Mouse (Mus musculus) lung, postnatal 0 days (tissue): ENCODE results near the gene Prkar1a. TPM values are rescaled to one million over a fixed set of nuclear protein-coding genes. Genes with fewer than 3 reads are reported as not detected.

Source experiments
- ATAC-seq: fragments of 200-750 bp; cut with Nextera tagmentation; 2 replicates; pipeline ENCODE4 v1.8.0; 2017; ENCODE audit warnings: moderate library complexity
- DNase-seq: peaks from one replicate; pipeline ENCODE4 v3.0.0-alpha.2; 2016; ENCODE audit warnings: low spot score
- H3K27ac ChIP-seq: fragments of 300-500 bp; sonication (generic); 2 replicates; pipeline ENCODE4 v1.5.1; 2014; ENCODE audit warnings: antibody characterized with exemption, mild to moderate bottlenecking, low read length, mixed read lengths
- H3K27me3 ChIP-seq: fragments of 300-500 bp; sonication (generic); replicated peaks from 2 replicates; pipeline ENCODE4 v1.6.1; 2014; ENCODE audit warnings: low read length, mixed read lengths; ENCODE audit not compliant: insufficient read depth
- H3K36me3 ChIP-seq: fragments of 300-500 bp; sonication (generic); 2 replicates; pipeline ENCODE4 v1.6.1; 2014; ENCODE audit warnings: low read length, mixed read lengths; ENCODE audit not compliant: insufficient read depth
- H3K4me1 ChIP-seq: fragments of 300-500 bp; sonication (generic); 2 replicates; pipeline ENCODE4 v1.6.1; 2014; ENCODE audit warnings: antibody characterized with exemption, low read depth, low read length, mixed read lengths; ENCODE audit not compliant: insufficient read depth
- H3K4me2 ChIP-seq: fragments of 300-500 bp; sonication (generic); replicated peaks from 2 replicates; pipeline ENCODE4 v1.6.1; 2014; ENCODE audit warnings: low read depth, mild to moderate bottlenecking, low read length, moderate library complexity, mixed read lengths
- H3K4me3 ChIP-seq: fragments of 300-500 bp; sonication (generic); 2 replicates; pipeline ENCODE4 v1.5.1; 2014; ENCODE audit warnings: low read depth, low read length
- H3K9ac ChIP-seq: fragments of 300-500 bp; sonication (generic); replicated peaks from 2 replicates; pipeline ENCODE4 v1.6.1; 2014; ENCODE audit warnings: low read depth, mild to moderate bottlenecking
- H3K9me3 ChIP-seq: fragments of 300-500 bp; sonication (generic); 2 replicates; pipeline ENCODE4 v1.6.1; 2016; ENCODE audit warnings: low read length, mixed read lengths
- CTCF ChIP-seq: IDR thresholded peaks from 2 replicates; pipeline ENCODE4 v1.5.1; 2016; ENCODE audit warnings: antibody characterized with exemption, mild to moderate bottlenecking
- EP300 ChIP-seq: IDR thresholded peaks from 2 replicates; pipeline ENCODE4 v1.6.1; 2016; ENCODE audit warnings: antibody characterized with exemption, mild to moderate bottlenecking, control low read depth
- WGBS: fragments of 180-500 bp; shearing (Covaris S2); extraction: QIAGEN DNeasy Blood & Tissue Kit; methylation state at CpG from one replicate; pipeline ENCODE4 v1.1.7; 2014; 5-methylcytosine and 5-hydroxymethylcytosine counted together
- polyA plus RNA-seq: library from polyadenylated mRNA; unstranded; fragments of >200 nt; fragmentation: Nextera tagmentation; extraction: Ambion mirVana; gene quantifications from 2 replicates; pipeline ENCODE4 v1.2.1, GENCODE M21; 2015

Gene Prkar1a
- polyA plus RNA-seq, 1 experiment from 2014 or later: 305 TPM

GRCm38 (mm10) chr11:109698740-109699139 lies 49.5 kb downstream of the Prkar1a start:
- H3K4me3 ChIP-seq: no peak overlapping the region
- TF ChIP-seq EP300 (no peak), CTCF (no peak)
- H3K4me2 ChIP-seq: no peak overlapping the region
- H3K9me3 ChIP-seq: no peaks in the 10 kb centered on the region
- ATAC-seq: no peak
- DNase-seq: no peak
- no peaks in the 10 kb centered on the region for H3K27me3 ChIP-seq
- no peaks in the 10 kb centered on the region for H3K36me3 ChIP-seq
- WGBS: 86% methylated on average over 10 of the region's 10 CpGs
- H3K9ac ChIP-seq: no peak overlapping the region
- no peaks in the 10 kb centered on the region for H3K4me1 ChIP-seq
- H3K27ac ChIP-seq: no peak overlapping the region

DNA sequence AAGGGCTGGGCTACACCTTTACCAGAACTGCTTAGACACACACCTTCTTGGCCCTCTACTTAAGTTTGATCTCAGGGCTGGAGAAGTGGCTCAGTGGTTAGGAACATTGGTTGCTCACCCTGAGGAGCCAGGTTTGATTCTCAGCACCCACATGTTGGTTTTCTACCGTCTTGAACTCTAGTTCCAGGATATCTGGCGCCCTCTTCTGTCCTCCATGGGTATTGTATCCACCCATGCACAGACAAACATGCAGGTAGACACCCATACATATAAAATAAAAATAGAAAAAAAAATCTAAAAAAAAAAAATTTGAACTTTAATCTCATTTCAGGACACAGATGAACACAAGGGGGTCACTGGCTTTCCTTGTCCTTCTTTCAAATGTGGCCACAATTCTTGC lies 50.6 kb downstream of the Prkar1a start:
- Histone ChIP-seq H3K36me3 (no peaks in the 10 kb centered on the region), H3K4me2 (no peak overlapping the region), H3K9me3 (no peaks in the 10 kb centered on the region), H3K4me1 (no peaks in the 10 kb centered on the region), H3K27ac (no peak overlapping the region), H3K4me3 (no peak overlapping the region), H3K9ac (no peak overlapping the region), H3K27me3 (no peaks in the 10 kb centered on the region)
- 55% methylated on average over 2 of the region's 2 CpGs for WGBS
- TF ChIP-seq EP300 (no peak), CTCF (peak; percentile 16; the same call in 1 of the 2 replicates)
- ATAC-seq (no peak), DNase-seq (no peak)

DNA sequence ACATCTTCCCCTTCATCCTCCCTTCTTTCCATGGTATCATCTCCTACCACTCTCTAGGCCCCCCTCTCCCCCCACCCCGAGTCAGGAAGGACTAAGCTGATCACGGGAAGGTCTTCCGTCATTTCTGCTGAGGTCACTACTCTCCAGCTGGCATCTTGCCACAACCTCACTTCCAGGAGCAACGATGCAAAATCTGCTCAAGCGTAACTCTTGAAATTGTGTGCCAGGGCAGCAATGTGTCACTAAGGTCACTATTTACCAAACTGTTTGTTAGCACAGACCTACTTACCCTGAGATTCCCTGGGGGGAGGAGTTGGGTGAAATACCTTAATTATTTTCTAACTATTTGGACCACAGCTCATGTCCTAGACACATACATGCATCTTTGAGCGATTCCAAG lies 51.6 kb downstream of the Prkar1a start:
- Histone ChIP-seq H3K27ac (no peak overlapping the region), H3K9me3 (no peaks in the 10 kb centered on the region), H3K4me3 (no peak overlapping the region), H3K27me3 (no peaks in the 10 kb centered on the region), H3K4me2 (no peak overlapping the region), H3K9ac (no peak overlapping the region), H3K36me3 (no peaks in the 10 kb centered on the region), H3K4me1 (no peaks in the 10 kb centered on the region)
- ATAC-seq: no peak
- WGBS: 38% methylated on average over 6 of the region's 6 CpGs
- no peak for DNase-seq
- no peak for TF ChIP-seq EP300
- no peak for TF ChIP-seq CTCF

DNA sequence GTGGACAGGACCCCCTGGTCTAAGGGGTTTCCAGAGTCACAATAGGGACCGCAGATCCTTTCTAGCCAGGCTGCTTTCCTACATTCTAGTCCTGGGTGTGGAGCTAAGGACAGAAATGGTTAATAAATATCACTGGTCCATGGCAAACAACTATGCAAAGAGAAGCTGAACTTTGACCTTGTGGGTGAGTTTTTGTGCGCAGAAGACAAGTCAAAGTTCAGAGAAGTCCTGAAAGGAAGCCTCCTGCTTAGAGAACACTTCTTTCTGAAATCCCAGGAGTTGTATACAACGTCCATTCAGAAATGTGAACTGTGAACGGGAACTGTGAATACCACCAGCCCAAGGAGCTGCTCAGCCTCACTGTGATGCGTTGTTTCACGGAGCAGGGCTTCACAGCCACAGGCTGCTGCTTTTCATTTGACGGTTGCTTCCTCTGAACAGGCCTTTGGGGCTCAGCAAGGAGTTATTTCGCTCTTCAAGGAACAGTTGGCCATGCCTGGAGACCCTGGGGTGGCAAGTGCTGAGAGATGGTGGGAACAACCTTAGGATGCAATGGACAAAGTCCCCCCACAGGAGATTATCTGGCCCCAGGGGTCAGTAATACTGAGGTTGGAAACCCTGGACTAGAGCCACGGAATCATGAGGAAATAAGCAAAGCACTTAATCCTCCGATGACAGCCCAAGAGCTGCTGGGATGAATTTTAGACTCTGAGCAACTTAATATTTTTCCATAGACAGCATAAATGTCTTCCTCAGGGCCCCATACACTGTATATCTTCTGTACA lies 53.0 kb downstream of the Prkar1a start:
- 49% methylated on average over 10 of the region's 10 CpGs for WGBS
- Histone ChIP-seq H3K27me3 (no peaks in the 10 kb centered on the region), H3K4me2 (no peak overlapping the region), H3K27ac (no peak overlapping the region), H3K4me3 (no peak overlapping the region), H3K9me3 (no peaks in the 10 kb centered on the region), H3K4me1 (no peaks in the 10 kb centered on the region), H3K9ac (no peak overlapping the region), H3K36me3 (no peaks in the 10 kb centered on the region)
- ATAC-seq: no peak
- DNase-seq: no peak
- TF ChIP-seq EP300: no peak
- TF ChIP-seq CTCF: no peak

DNA sequence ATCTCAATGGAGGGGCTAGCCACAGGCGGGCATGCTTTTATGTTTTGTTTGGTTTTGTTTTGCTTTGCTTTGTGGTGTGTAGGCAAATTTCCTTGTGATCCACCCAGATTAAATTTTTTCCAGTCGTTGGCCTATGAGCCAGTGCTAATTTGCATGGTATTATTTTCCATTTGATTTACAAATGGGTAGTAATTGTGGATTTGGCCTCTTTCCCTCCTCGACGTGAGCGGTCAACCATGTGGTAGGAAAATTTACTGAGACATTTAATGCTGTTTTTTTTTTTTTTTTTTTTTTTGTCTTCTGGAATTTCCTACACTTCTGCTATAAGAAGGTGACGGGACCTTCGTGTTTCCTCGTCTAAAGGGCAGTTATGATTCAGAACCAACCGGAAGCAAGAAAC lies 54.6 kb downstream of the Prkar1a start:
- no peak for DNase-seq
- Histone ChIP-seq H3K9me3 (no peaks in the 10 kb centered on the region), H3K4me3 (no peak overlapping the region), H3K9ac (no peak overlapping the region), H3K4me2 (no peak overlapping the region), H3K27me3 (no peaks in the 10 kb centered on the region), H3K36me3 (no peaks in the 10 kb centered on the region), H3K27ac (no peak overlapping the region), H3K4me1 (no peaks in the 10 kb centered on the region)
- ATAC-seq: no peak
- 78% methylated on average over 9 of the region's 9 CpGs for WGBS
- no peak for TF ChIP-seq CTCF

DNA sequence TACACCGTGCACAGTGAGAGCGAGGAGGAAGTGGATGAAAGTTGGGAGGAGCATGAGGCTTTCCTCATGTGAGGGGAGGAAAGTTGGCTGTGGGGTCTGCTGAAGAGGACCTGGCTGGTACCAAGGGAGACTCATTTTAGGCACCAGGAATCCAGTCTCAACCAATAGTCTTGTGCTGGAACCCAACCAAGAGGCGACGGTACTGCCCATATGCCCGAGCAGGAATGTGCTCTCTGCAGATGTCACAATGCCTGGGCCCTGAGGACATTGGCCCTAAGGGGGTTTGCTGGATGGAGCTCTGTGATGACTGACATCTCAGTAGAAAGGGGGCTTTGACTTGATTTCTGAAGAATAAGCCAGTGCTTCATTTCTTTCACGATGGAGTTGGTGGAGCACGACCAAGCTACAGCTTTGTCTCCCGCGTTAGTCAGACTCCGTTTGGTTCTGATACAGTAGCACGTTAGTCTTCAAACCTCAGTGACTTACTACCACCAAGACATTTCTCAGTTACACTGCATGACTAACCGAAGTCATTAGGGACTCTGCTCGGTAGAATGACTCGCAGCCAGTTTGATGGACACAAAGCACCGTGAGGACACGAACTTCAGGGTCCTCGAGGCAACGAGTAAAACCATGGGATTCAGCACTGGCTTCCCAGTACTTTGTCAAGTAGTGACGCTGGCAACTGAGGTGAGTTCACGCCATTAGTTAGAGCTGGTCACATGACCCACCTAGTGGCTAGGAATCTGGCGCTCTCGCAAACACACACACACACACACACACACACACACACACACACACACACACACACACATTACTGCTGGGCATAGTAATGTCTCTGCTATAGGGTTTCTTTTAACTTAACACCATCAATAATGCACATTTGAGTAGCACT lies 55.4 kb downstream of the Prkar1a start:
- H3K27ac ChIP-seq: no peak overlapping the region
- H3K4me2 ChIP-seq: no peak overlapping the region
- WGBS: 92% methylated on average over 22 of the region's 22 CpGs
- H3K9ac ChIP-seq: no peak overlapping the region
- H3K36me3 ChIP-seq: no peaks in the 10 kb centered on the region
- no peaks in the 10 kb centered on the region for H3K4me1 ChIP-seq
- ATAC-seq (no peak), DNase-seq (no peak)
- no peaks in the 10 kb centered on the region for H3K9me3 ChIP-seq
- H3K27me3 ChIP-seq: no peaks in the 10 kb centered on the region
- no peak for TF ChIP-seq CTCF
- no peak for TF ChIP-seq EP300
- H3K4me3 ChIP-seq: no peak overlapping the region
